Mouse (Mus musculus) kidney, adult 2 months (tissue): ENCODE measurements around the gene Olfr1185-ps1. TPM values are rescaled to one million over a fixed set of nuclear protein-coding genes. Genes with fewer than 3 reads are reported as not detected.
"Not testable (repeated sequence)": the region's sequence is repeated elsewhere in the genome, so short reads cannot be mapped to it uniquely, and the experiment has no call there.

Source experiments
- DNase-seq: peaks from one replicate; pipeline ENCODE4 v3.0.0; 2021
- H3K27ac ChIP-seq: fragments of 200-500 bp; 2 replicates; pipeline ENCODE4 v1.5.1; 2012; ENCODE audit warnings: low read depth, low read length, control low read depth, inconsistent platforms; ENCODE audit not compliant: insufficient read depth
- H3K27me3 ChIP-seq: fragments of 200-500 bp; replicated peaks from 2 replicates; pipeline ENCODE4 v1.6.1; 2012; ENCODE audit warnings: mild to moderate bottlenecking, moderate library complexity, low read length, inconsistent platforms; ENCODE audit not compliant: control insufficient read depth, insufficient read depth
- H3K36me3 ChIP-seq: fragments of 200-500 bp; 2 replicates; pipeline ENCODE4 v1.6.1; 2012; ENCODE audit warnings: mild to moderate bottlenecking, moderate library complexity, low read length, inconsistent platforms; ENCODE audit not compliant: control insufficient read depth, insufficient read depth
- H3K4me1 ChIP-seq: fragments of 200-500 bp; 2 replicates; pipeline ENCODE4 v1.6.1; 2011; ENCODE audit warnings: low read length; ENCODE audit not compliant: control insufficient read depth, insufficient read depth
- H3K4me3 ChIP-seq: fragments of 200-500 bp; 2 replicates; pipeline ENCODE4 v1.5.1; 2011; ENCODE audit warnings: mild to moderate bottlenecking, low read depth, low read length, control low read depth; ENCODE audit not compliant: insufficient read depth
- CTCF ChIP-seq: fragments of 200-500 bp; conservative IDR thresholded peaks from 2 replicates; pipeline ENCODE4 v1.5.1; 2011; ENCODE audit warnings: low read depth, mild to moderate bottlenecking, control low read depth, low read length, moderate library complexity, mixed read lengths; ENCODE audit not compliant: insufficient read depth, insufficient read length
- POLR2A ChIP-seq: fragments of 200-500 bp; IDR thresholded peaks from one replicate; pipeline ENCODE4 v1.6.1; 2011; ENCODE audit warnings: low read depth, low read length, control low read depth
- WGBS: fragments of 180-500 bp; shearing (Covaris S2); methylation state at CpG from one replicate; pipeline ENCODE4 v1.1.7; 2018; 5-methylcytosine and 5-hydroxymethylcytosine counted together
- polyA plus RNA-seq: library from polyadenylated mRNA; depleted of rRNA; stranded (reverse); fragments of >200 nt; gene quantifications from 2 replicates; pipeline ENCODE4 v1.2.3, GENCODE M21; 2012; rRNA removed

Olfr1185-ps1 gene
- polyA plus RNA-seq = not detected in 2 replicates

- DNase-seq = no peak
- no peak for TF ChIP-seq CTCF
- Histone ChIP-seq H3K36me3 (no peaks in the 10 kb centered on the region), H3K27me3 (no peaks in the 10 kb centered on the region), H3K4me3 (no peak within 1 kb of the TSS), H3K27ac (no peak within 1 kb of the TSS), H3K4me1 (no peaks in the 10 kb centered on the region)
- WGBS = 66% methylated on average over 2 of the region's 2 CpGs
Measured at GRCm38 (mm10) chr2:88493020-88493419, at the start of gene Olfr1185-ps1. Gene Olfr1185-ps1, plus strand, starts transcription at chr2:88493320.

GRCm38 (mm10) chr2:88449031-88449430 is 44.1 kb upstream of the Olfr1185-ps1 start, which contains the start of gene Gm13757:
Gene Gm13757, minus strand, starts transcription at chr2:88449131.
- DNase-seq = no peak
- WGBS = 80% methylated on average over 1 of the region's 1 CpGs
- no peaks in the 10 kb centered on the region for H3K36me3 ChIP-seq
- TF ChIP-seq CTCF = no peak
- TF ChIP-seq POLR2A = no peak
- no peaks in the 10 kb centered on the region for H3K4me1 ChIP-seq
- no peaks in the 10 kb centered on the region for H3K27me3 ChIP-seq
- no peak within 1 kb of the TSS for H3K4me3 ChIP-seq
- H3K27ac ChIP-seq = no peak within 1 kb of the TSS

- 93% methylated on average over 1 of the region's 1 CpGs for WGBS
Measured at GRCm38 (mm10) chr2:88454567-88454966, 38.6 kb upstream of the Olfr1185-ps1 start, which contains the start of gene Olfr1183. Gene Olfr1183, plus strand, starts transcription at chr2:88454867.

GRCm38 (mm10) chr2:88483298-88483697 is 9.8 kb upstream of the Olfr1185-ps1 start, which contains the start of gene Olfr1184:
Gene Olfr1184, plus strand, starts transcription at chr2:88483598.
- TF ChIP-seq POLR2A = no peak
- TF ChIP-seq CTCF = no peak
- no peak within 1 kb of the TSS for H3K4me3 ChIP-seq
- H3K36me3 ChIP-seq = no peaks in the 10 kb centered on the region
- H3K27ac ChIP-seq = no peak within 1 kb of the TSS
- 85% methylated on average over 2 of the region's 2 CpGs for WGBS
- H3K4me1 ChIP-seq = no peaks in the 10 kb centered on the region
- H3K27me3 ChIP-seq = no peaks in the 10 kb centered on the region
- no peak for DNase-seq

More at GRCm38 (mm10) chr2:88454567-88454966, 38.6 kb upstream of the Olfr1185-ps1 start, which contains the start of gene Olfr1183:
- H3K4me1 ChIP-seq, H3K27me3 ChIP-seq, H3K36me3 ChIP-seq, H3K4me3 ChIP-seq, H3K27ac ChIP-seq, DNase-seq: not testable (repeated sequence)

GRCm38 (mm10) chr2:88518251-88518650 is 25.1 kb downstream of the Olfr1185-ps1 start, which contains the start of gene Olfr1186:
Gene Olfr1186, plus strand, starts transcription at chr2:88518551.
- no peak for DNase-seq
- Histone ChIP-seq H3K27ac (no peak within 1 kb of the TSS), H3K4me3 (no peak within 1 kb of the TSS), H3K4me1 (no peaks in the 10 kb centered on the region), H3K36me3 (no peaks in the 10 kb centered on the region), H3K27me3 (no peaks in the 10 kb centered on the region)
- WGBS = 68% methylated on average over 2 of the region's 2 CpGs
- TF ChIP-seq CTCF = no peak
- no peak for TF ChIP-seq POLR2A

- H3K4me3 ChIP-seq = no peak overlapping the region
- WGBS = 70% methylated on average over 3 of the region's 3 CpGs
- no peak for TF ChIP-seq POLR2A
- TF ChIP-seq CTCF = no peak
- no peaks in the 10 kb centered on the region for H3K4me1 ChIP-seq
- no peak overlapping the region for H3K27ac ChIP-seq
- no peaks in the 10 kb centered on the region for H3K27me3 ChIP-seq
- no peak for DNase-seq
- no peaks in the 10 kb centered on the region for H3K36me3 ChIP-seq
Measured at GRCm38 (mm10) chr2:88525720-88526119, 32.6 kb downstream of the Olfr1185-ps1 start.

Other genes starting within 250 kb of the Olfr1185-ps1 start
- not detected in 2 replicates for gene Olfr1173, start 213.4 kb upstream of the Olfr1185-ps1 start, polyA plus RNA-seq
- gene Olfr1174-ps, start 178.2 kb upstream of the Olfr1185-ps1 start, polyA plus RNA-seq = not detected in 2 replicates
- gene Olfr1175-ps, start 166.1 kb upstream of the Olfr1185-ps1 start, polyA plus RNA-seq = not detected in 2 replicates
- not detected in 2 replicates for gene Olfr1176, start 156.6 kb upstream of the Olfr1185-ps1 start, polyA plus RNA-seq
- not detected in 2 replicates for gene Olfr1177-ps, start 146.8 kb upstream of the Olfr1185-ps1 start, polyA plus RNA-seq
- not detected in 2 replicates for gene Olfr1178, start 106.3 kb upstream of the Olfr1185-ps1 start, polyA plus RNA-seq
- gene Olfr1179, start 86.9 kb upstream of the Olfr1185-ps1 start, polyA plus RNA-seq = not detected in 2 replicates
- not detected in 2 replicates for gene Olfr1180, start 74.2 kb upstream of the Olfr1185-ps1 start, polyA plus RNA-seq
- not detected in 2 replicates for gene Olfr1181, start 67.1 kb upstream of the Olfr1185-ps1 start, polyA plus RNA-seq
- not detected in 2 replicates for gene Gm13757, start 44.2 kb upstream of the Olfr1185-ps1 start, polyA plus RNA-seq
- gene Olfr1183, start 38.5 kb upstream of the Olfr1185-ps1 start, polyA plus RNA-seq = not detected in 2 replicates
- gene Olfr1184, start 9.7 kb upstream of the Olfr1185-ps1 start, polyA plus RNA-seq = not detected in 2 replicates
- not detected in 2 replicates for gene Olfr1186, start 25.2 kb downstream of the Olfr1185-ps1 start, polyA plus RNA-seq
- gene Olfr1188, start 63.6 kb downstream of the Olfr1185-ps1 start, polyA plus RNA-seq = not detected in 2 replicates
- not detected in 2 replicates for gene Olfr1189, start 93.1 kb downstream of the Olfr1185-ps1 start, polyA plus RNA-seq
- gene Olfr1191-ps1, start 147.2 kb downstream of the Olfr1185-ps1 start, polyA plus RNA-seq = not detected in 2 replicates
- not detected in 2 replicates for gene Olfr1192-ps1, start 155.2 kb downstream of the Olfr1185-ps1 start, polyA plus RNA-seq
- not detected in 2 replicates for gene Olfr1193, start 182.3 kb downstream of the Olfr1185-ps1 start, polyA plus RNA-seq
- gene Olfr1195, start 195.9 kb downstream of the Olfr1185-ps1 start, polyA plus RNA-seq = not detected in 2 replicates
- not detected in 2 replicates for gene Olfr1196, start 211.3 kb downstream of the Olfr1185-ps1 start, polyA plus RNA-seq
- not detected in 2 replicates for gene Olfr1197, start 239.0 kb downstream of the Olfr1185-ps1 start, polyA plus RNA-seq